Mouse (Mus musculus) liver, adult 2 months (tissue): ENCODE measurements at regions not wholly inside any gene's neighbourhood (a gene's known extent, or its start where the extent isn't known, plus 50 kb on each side); places are given as distances from the start of the nearest gene placed in this dataset.

ENCODE experiments used
- CTCF ChIP-seq: fragments of 200-500 bp; IDR thresholded peaks from 2 replicates; pipeline ENCODE4 v1.5.1; 2011; ENCODE audit warnings: low read depth, low read length, control low read depth
- POLR2A ChIP-seq: fragments of 200-500 bp; IDR thresholded peaks from 2 replicates; pipeline ENCODE4 v1.6.1; 2011; ENCODE audit warnings: low read length, control low read depth; ENCODE audit not compliant: insufficient read depth; ENCODE audit errors: extremely low read depth

DNA sequence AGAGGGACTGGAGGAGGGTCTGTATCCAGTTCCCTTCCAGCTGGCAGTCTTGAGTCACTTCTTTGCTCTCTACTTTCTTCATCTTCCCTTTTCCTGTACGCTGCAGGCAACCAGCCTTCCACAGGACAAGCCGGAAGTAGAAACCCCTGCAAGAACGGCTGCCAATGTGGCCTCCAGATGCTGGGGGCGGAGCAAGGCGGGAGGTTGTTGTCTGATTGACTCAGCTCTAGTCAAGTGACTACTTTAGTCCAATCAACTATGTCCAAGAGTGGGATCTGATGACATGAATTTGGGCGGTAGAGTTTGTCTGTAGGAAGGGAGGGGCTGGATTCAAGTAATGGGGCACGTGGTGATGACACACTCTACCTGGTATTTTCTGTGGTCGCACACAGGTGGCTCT is 156.1 kb upstream of the Irx6 start:
- no peak for TF ChIP-seq CTCF
- TF ChIP-seq POLR2A, result no peak
